Mouse (Mus musculus) liver, postnatal 0 days (tissue): Measurements from ENCODE around the gene Polr1a.

ENCODE experiments used
- CTCF ChIP-seq: sonication (generic); IDR thresholded peaks from 2 replicates; pipeline ENCODE4 v1.5.1; 2016; ENCODE audit warnings: antibody characterized with exemption, low read depth
- EP300 ChIP-seq: IDR thresholded peaks from 2 replicates; pipeline ENCODE4 v1.6.1; 2016; ENCODE audit warnings: antibody characterized with exemption, low read depth, mild to moderate bottlenecking

DNA sequence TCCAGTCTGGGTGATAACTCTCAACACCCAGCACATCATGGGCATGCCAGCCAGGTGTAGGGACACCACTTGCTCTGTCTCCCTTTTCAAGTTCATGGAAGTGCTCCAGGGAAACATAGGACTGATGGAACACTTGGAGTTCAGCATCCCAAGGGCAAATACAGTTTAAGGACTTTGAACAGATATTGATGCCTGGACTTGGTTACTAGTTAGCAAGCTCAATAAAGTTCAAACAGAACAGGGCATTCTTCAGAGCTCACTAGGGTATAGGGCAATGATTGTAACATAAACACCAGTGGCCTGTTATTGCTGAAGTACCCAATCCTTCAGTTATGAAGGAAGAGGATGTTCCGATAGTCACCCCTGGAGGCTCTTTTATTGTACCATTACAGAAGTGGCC is 119.2 kb downstream of the Polr1a start:
- TF ChIP-seq EP300 (peak; percentile 92), CTCF (no peak)
